Mouse (Mus musculus): ENCODE data around the gene Rassf3.

Rassf3 gene

GRCm38 (mm10) chr10:121430764-121431540, 45.2 kb downstream of the Rassf3 start:
- DNase-seq (ENCODE audit: low read depth, low spot score), result no peak

GRCm38 (mm10) chr10:121429981-121430682, 46.0 kb downstream of the Rassf3 start:
- DNase-seq (ENCODE audit: low read depth, low spot score), result no peak

DNA sequence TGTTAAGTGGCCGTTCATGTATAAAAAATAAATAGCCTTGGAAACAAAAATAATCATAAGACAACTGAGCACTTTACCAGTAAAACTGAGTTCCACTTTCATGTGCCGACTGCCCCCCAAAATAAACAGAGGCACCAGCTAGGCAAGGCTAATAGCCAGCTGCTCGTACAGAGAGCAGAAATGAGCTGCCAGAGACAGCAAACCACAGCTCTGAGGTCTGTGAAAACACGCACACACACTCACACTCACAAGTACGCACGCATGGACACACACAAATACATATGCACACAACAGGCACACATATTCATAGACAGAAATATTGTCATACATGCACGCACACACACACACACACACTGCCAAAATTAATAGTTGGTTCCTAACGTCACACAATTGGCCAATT, 46.6 kb downstream of the Rassf3 start:
- DNase-seq (ENCODE audit: low read depth, low spot score), result no peak

DNA sequence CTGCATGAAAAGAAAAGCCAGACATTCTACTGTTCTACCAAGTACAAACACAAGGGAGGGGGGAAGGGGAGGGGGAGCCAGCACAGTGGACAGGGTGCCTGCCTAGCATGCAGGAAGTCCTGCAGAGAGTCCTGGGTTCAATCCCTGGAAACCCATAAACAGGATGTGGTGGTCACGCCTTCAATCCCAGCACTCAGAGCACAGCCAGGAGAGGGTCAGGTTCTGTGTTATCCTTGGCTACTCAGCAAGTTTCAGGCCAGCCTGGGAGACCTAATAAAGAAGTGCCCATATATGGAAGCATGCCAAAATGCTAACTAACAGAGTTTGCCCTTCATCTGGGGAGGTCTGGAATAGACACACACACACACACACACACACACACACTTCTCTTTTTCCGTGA, 47.1 kb downstream of the Rassf3 start:
- DNase-seq (ENCODE audit: low read depth, low spot score), result no peak

- no peak for DNase-seq (ENCODE audit: low read depth, low spot score)
Observed at GRCm38 (mm10) chr10:121428011-121428711, 48.0 kb downstream of the Rassf3 start.

GRCm38 (mm10) chr10:121427136-121427535, 49.0 kb downstream of the Rassf3 start:
- DNase-seq (ENCODE audit: low read depth, low spot score), result no peak

GRCm38 (mm10) chr10:121426458-121427070, 49.6 kb downstream of the Rassf3 start:
- no peak for DNase-seq (ENCODE audit: low read depth, low spot score)

DNA sequence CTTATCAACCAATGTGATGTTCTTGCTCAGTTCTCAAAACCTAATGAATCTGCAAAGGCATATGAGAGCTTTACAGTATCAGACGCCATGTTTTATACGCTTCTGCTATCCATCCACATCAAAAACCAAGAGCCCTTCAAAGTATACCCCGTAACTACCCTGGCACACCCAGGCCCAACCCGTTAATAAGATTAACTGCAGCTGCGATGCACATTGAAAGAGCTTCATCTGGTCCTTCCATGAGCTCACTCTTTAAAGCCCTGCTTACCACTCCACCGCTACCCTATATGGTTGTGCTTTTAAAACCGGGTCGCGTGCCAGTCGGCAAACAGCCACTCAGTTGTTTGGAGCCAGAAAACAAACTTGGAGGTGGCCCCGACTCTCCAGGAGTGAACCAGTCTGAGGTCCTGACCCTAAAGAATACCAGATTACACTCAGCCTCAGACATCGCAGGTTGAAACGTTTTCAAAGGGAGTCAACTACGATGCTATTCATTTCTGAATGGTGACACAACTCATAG, 50.6 kb downstream of the Rassf3 start:
- DNase-seq (ENCODE audit: low read depth, low spot score), result no peak

GRCm38 (mm10) chr10:121425079-121425478, 51.1 kb downstream of the Rassf3 start:
- no peak for DNase-seq (ENCODE audit: low read depth, low spot score)

DNA sequence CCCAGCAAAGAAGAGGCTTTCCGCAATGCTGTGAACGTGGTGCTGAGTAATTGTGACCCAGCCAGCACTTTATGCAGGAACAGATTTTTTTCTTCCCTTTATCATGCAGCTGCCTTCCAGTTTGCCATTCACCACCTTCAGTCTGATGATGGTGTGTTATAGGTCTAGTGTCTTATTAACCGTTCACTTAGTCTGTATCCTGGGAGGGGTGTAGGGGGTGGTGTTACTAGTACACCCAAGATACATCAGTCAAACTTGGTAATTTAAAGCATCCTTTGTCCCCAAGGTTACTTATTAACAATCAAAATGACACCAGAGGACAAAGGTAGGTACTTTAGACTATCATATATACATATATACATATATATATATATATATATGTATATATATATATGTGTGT, 51.7 kb downstream of the Rassf3 start:
- DNase-seq (ENCODE audit: low read depth, low spot score), result no peak

DNA sequence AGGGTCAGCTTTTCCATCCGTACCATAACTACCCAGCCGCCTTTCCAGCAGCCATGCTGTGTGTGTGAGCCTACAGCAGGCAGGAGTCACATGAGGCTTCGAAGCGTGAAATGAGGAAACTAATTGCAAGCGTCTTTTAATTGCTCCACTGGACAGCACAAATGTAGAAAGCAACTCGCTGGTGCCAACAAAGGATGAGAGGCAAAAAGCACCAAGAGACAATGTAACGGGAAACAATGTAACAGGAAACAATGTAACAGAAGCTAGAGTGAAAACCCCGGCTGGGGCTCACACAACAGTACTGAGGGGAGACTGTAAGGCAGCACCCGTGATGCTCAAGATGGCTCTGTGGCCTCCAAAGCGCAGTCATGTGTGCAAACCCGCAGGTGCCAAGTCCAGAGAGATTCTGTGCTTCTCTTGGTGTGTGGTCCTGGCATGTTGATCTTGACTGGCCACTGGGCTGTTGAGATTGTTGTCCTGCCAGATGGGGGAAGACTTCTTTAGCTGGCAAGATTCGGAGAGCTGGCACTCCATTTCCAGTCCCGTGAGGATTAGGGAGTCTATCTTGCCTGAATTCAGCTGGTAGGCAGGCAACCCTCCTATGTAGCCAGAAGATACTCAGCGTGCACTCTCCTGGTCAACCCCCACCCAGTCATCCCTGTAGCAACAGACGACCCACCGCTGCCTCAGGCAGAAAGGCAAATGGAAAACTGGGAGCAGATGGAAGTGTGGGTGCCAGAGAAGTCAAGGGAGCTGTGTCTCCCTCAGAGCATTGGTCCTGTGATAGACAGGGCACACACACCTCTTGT, 52.4 kb downstream of the Rassf3 start:
- DNase-seq (ENCODE audit: low read depth, low spot score), result no peak

GRCm38 (mm10) chr10:121422294-121422693, 53.9 kb downstream of the Rassf3 start:
- no peak for DNase-seq (ENCODE audit: low read depth, low spot score)

DNA sequence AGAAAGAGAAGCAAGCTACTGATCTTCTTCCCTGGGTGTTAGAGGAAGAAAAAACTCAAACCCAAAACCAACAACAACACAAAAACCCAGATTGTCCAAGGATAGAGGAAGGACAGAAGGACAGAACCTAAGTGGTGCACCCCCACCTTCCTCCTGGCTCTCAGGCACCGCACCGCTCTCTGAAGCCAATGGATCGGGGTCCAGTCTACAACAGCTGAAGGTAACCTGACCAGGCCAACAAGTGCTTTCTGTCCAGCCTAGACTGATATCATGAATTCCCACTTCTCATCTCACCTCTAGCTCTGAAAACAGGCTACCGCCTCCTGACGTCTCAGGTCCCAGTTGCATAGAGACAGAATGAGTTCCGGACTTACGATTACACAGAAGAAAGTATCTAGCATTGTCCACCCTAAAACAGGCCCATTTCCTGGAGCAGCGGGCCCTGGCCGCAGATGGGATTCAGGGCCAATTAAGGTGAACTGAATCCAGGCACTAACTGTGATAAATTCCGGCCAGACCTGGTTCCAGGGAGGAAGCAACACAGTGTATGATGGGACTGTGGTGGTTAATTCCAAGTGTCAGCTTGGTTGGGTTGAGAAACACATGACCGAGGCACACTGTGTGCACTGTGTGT, 54.4 kb downstream of the Rassf3 start:
- no peak for DNase-seq (ENCODE audit: low read depth, low spot score)

GRCm38 (mm10) chr10:121421023-121421422, 55.1 kb downstream of the Rassf3 start:
- no peak for DNase-seq (ENCODE audit: low read depth, low spot score)

- DNase-seq (ENCODE audit: low read depth, low spot score), result no peak
Observed at GRCm38 (mm10) chr10:121419640-121420470, 56.3 kb downstream of the Rassf3 start.

- DNase-seq (ENCODE audit: low read depth, low spot score), result no peak
Observed at GRCm38 (mm10) chr10:121418835-121419234, 57.3 kb downstream of the Rassf3 start.

GRCm38 (mm10) chr10:121414127-121414526, 62.0 kb downstream of the Rassf3 start:
- DNase-seq (ENCODE audit: low read depth, low spot score), result no peak

DNA sequence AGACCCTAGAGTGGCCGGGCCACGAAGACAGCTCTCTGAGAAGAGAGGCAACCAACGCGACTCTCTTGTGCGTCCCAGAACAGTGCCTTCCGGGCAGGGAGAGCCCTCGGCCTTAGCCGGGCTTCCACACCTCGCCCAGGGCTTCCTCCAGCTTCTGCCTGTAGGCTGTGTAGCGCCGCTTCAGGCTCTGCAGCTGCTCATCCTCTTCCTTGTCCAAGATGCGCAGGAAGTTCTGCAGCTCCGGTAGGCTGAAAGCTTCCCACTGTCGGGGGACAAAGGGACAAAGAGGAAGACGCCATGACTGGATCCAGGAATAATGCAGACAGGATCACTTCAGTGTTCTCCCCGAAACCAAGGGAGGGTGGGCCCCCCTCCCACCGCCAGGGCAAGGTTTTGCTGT, 63.3 kb downstream of the Rassf3 start:
- no peak for DNase-seq (ENCODE audit: low read depth, low spot score)

GRCm38 (mm10) chr10:121411721-121412455, 64.3 kb downstream of the Rassf3 start:
- DNase-seq (ENCODE audit: low read depth, low spot score), result no peak

Measured in WW6 (cell line).